Mouse (Mus musculus) forebrain, embryonic 14.5 days (tissue): Measurements from ENCODE around the gene F5. TPM values are rescaled to one million over a fixed set of nuclear protein-coding genes. Genes with fewer than 3 reads are reported as not detected.

Experiments
- ATAC-seq: fragments of 200-750 bp; cut with Nextera tagmentation; 2 replicates; pipeline ENCODE4 v1.8.0; 2017; ENCODE audit warnings: mild to moderate bottlenecking, moderate library complexity
- DNase-seq: peaks from one replicate; pipeline ENCODE4 v3.0.0-alpha.2; 2015; ENCODE audit warnings: low spot score
- H3K27ac ChIP-seq: fragments of 300-500 bp; sonication (generic); 2 replicates; pipeline ENCODE4 v1.5.1; 2014; ENCODE audit warnings: low read depth, mild to moderate bottlenecking, control low read depth, low read length, moderate library complexity
- H3K27me3 ChIP-seq: fragments of 300-500 bp; sonication (generic); replicated peaks from 2 replicates; pipeline ENCODE4 v1.6.1; 2014; ENCODE audit warnings: low read length, control low read depth, mixed read lengths; ENCODE audit not compliant: control insufficient read depth, insufficient read depth
- H3K36me3 ChIP-seq: fragments of 300-500 bp; sonication (generic); 2 replicates; pipeline ENCODE4 v1.6.1; 2014; ENCODE audit warnings: low read length, control low read depth; ENCODE audit not compliant: control insufficient read depth, insufficient read depth
- H3K4me1 ChIP-seq: fragments of 300-500 bp; sonication (generic); 2 replicates; pipeline ENCODE4 v1.6.1; 2014; ENCODE audit warnings: antibody characterized with exemption, low read length, control low read depth; ENCODE audit not compliant: control insufficient read depth, insufficient read depth
- H3K4me2 ChIP-seq: fragments of 300-500 bp; sonication (generic); 2 replicates; pipeline ENCODE4 v1.6.1; 2014; ENCODE audit warnings: mild to moderate bottlenecking, control low read depth, low read length
- H3K4me3 ChIP-seq: fragments of 300-500 bp; sonication (generic); 2 replicates; pipeline ENCODE4 v1.5.1; 2014; ENCODE audit warnings: low read depth, low read length, control low read depth
- H3K9ac ChIP-seq: fragments of 300-500 bp; sonication (generic); 2 replicates; pipeline ENCODE4 v1.6.1; 2014; ENCODE audit warnings: mild to moderate bottlenecking, low read length, control low read depth, moderate library complexity
- H3K9me3 ChIP-seq: fragments of 300-500 bp; sonication (generic); replicated peaks from 2 replicates; pipeline ENCODE4 v1.6.1; 2016; ENCODE audit warnings: low read length, control low read depth, mixed read lengths; ENCODE audit not compliant: control insufficient read depth
- WGBS: fragments of 180-500 bp; shearing (Covaris S2); extraction: QIAGEN DNeasy Blood & Tissue Kit; methylation state at CpG from one replicate; pipeline ENCODE4 v1.1.7; 2014; 5-methylcytosine and 5-hydroxymethylcytosine counted together
- polyA plus RNA-seq: library from polyadenylated mRNA; unstranded; fragments of >200 nt; fragmentation: Nextera tagmentation; extraction: Ambion mirVana; gene quantifications from 2 replicates; pipeline ENCODE4 v1.2.1, GENCODE M21; 2014

F5 gene
- polyA plus RNA-seq, 1 experiment from 2014 or later: 0.17 TPM

DNA sequence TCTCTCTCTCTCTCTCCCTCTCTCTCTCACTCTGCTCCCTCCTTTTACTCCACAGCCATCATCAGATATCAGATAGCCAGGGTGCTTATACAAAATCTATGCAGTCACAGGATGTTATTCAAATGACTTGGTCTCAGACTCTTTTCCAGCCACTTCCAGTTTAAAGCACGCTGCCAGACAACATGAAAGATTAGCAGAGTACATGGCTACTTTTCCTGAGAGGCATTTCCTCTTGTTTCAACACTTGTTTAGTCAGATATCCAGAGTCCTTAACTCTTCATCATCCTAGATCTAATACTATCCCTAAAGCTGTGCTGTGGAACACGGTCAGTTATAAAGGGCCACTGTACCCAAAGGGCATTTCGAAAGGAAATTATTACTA is 30.9 kb upstream of the F5 start:
- 92% methylated on average over 3 of the region's 3 CpGs for WGBS
- DNase-seq: no peak
- no peak overlapping the region for H3K4me3 ChIP-seq
- no peak for ATAC-seq
- no peak overlapping the region for H3K9ac ChIP-seq
- H3K4me1 ChIP-seq: no peaks in the 10 kb centered on the region
- no peak overlapping the region for H3K27ac ChIP-seq
- H3K4me2 ChIP-seq: no peak overlapping the region
- H3K27me3 ChIP-seq: no peaks in the 10 kb centered on the region
- H3K9me3 ChIP-seq: no peaks in the 10 kb centered on the region
- no peaks in the 10 kb centered on the region for H3K36me3 ChIP-seq

DNA sequence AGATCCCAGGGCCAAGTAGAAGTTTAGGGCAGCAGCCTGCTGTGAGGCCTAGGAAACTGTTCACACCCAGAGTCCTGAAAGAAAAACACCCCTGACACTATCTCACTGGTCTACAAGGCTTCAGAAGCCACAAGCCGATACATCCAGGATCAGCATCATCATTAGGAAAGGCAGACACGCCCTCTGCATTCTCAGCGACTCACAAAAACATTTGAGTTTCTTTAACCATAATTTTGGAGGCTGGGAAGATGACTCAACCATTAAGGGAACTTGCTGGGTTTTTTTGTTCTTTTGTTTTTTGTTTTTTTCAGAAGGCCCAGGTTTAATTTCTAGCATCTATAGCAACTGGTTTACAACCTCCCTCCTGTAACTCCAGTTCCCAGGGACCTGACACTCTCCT is 27.8 kb upstream of the F5 start:
- H3K27ac ChIP-seq: no peak overlapping the region
- 69% methylated on average over 3 of the region's 3 CpGs for WGBS
- no peaks in the 10 kb centered on the region for H3K36me3 ChIP-seq
- H3K9me3 ChIP-seq: no peaks in the 10 kb centered on the region
- H3K4me2 ChIP-seq: no peak overlapping the region
- H3K9ac ChIP-seq: no peak overlapping the region
- H3K4me3 ChIP-seq: no peak overlapping the region
- H3K4me1 ChIP-seq: no peaks in the 10 kb centered on the region
- no peak for ATAC-seq
- no peaks in the 10 kb centered on the region for H3K27me3 ChIP-seq
- no peak for DNase-seq

DNA sequence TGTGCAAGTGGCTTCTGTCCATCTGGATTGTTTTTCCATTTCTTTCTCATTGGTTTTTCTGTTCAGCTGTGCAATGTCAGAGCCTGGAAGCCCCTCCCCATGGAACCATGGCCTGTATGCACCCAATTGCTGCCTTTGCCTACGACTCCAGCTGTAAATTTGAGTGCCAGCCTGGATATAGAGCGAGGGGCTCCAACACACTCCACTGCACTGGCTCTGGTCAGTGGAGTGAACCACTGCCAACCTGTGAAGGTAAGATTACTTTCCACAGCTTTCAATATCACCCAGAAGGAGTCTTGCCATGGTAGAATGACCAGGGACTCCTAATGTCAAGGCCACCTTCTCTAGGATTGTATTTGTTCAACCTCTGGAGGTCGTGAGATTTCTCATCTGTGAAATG is 21.6 kb upstream of the F5 start:
- no peak for ATAC-seq
- Histone ChIP-seq H3K9me3 (no peaks in the 10 kb centered on the region), H3K36me3 (no peaks in the 10 kb centered on the region), H3K4me2 (no peak overlapping the region), H3K4me3 (no peak overlapping the region), H3K27ac (no peak overlapping the region), H3K4me1 (no peaks in the 10 kb centered on the region), H3K27me3 (no peaks in the 10 kb centered on the region), H3K9ac (no peak overlapping the region)
- 76% methylated on average over 3 of the region's 3 CpGs for WGBS
- no peak for DNase-seq

DNA sequence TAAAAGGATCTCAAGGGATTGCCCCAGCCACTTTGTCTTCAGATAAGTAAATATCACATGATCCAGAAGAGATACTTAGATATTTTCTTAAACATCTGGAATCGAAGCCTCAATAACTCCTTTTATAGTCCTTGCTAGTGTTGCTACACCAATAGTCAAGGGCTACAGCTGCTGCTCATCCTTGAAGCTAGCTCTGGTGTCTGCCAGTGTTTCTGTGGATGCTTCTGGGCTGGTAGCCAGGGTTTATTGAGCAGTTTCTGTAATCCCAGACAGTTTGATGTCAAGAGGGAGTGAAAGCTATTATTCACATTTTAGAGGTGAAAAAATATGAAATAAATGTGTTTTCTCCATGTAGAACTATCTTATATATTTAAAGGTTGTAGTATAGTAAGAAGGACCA is 19.0 kb upstream of the F5 start:
- DNase-seq (no peak), ATAC-seq (no peak)
- no peaks in the 10 kb centered on the region for H3K9me3 ChIP-seq
- H3K27me3 ChIP-seq: no peaks in the 10 kb centered on the region
- H3K9ac ChIP-seq: no peak overlapping the region
- no peak overlapping the region for H3K4me2 ChIP-seq
- no peak overlapping the region for H3K4me3 ChIP-seq
- H3K36me3 ChIP-seq: no peaks in the 10 kb centered on the region
- WGBS: 84% methylated on average over 1 of the region's 1 CpGs
- no peak overlapping the region for H3K27ac ChIP-seq
- no peaks in the 10 kb centered on the region for H3K4me1 ChIP-seq

DNA sequence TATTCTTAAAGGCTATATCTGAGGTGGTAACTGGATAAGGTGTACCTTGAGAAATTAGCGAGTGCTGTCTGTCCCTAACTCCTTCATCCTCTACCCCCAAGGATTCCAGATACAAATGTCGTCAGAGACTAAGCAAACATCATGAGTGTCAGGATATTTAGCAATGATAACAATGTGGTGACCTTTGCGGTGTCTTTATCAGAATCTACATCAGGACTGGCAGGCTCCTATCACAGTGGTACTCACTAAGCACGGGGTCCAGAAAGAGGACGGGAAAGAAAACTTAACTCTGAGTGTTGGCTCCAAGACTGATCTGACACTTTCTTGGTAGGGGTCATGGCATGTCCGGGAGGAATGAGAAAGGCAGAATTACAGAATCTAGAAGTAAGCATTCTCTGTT is 17.5 kb upstream of the F5 start:
- no peaks in the 10 kb centered on the region for H3K27me3 ChIP-seq
- 90% methylated on average over 6 of the region's 6 CpGs for WGBS
- no peak for DNase-seq
- no peak overlapping the region for H3K4me2 ChIP-seq
- no peaks in the 10 kb centered on the region for H3K4me1 ChIP-seq
- no peaks in the 10 kb centered on the region for H3K9me3 ChIP-seq
- no peak for ATAC-seq
- H3K4me3 ChIP-seq: no peak overlapping the region
- H3K9ac ChIP-seq: no peak overlapping the region
- no peak overlapping the region for H3K27ac ChIP-seq
- H3K36me3 ChIP-seq: no peaks in the 10 kb centered on the region

DNA sequence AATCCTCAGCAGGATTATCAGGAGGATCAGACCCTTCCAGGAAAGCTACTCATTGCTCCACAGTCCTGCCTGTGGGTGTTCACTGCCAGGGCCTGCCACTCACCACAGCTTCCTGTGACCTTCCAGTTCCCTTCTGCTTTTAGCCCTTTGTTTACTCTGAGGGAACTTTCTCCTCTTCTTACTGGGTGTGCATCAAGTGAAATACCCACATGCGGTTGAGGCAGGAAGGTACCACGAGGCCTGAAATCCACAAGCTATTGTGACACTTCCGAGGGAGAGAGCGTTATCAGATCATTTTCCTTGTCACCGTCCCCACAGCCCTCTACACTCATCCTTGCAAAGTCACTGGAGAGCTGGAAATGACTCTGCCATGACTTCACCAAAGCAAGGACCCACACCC is 16.3 kb upstream of the F5 start:
- Histone ChIP-seq H3K4me3 (no peak overlapping the region), H3K9me3 (no peaks in the 10 kb centered on the region), H3K4me2 (no peak overlapping the region), H3K36me3 (no peaks in the 10 kb centered on the region), H3K4me1 (no peaks in the 10 kb centered on the region), H3K27ac (no peak overlapping the region), H3K27me3 (no peaks in the 10 kb centered on the region), H3K9ac (no peak overlapping the region)
- DNase-seq: no peak
- no peak for ATAC-seq
- WGBS: 87% methylated on average over 5 of the region's 5 CpGs

DNA sequence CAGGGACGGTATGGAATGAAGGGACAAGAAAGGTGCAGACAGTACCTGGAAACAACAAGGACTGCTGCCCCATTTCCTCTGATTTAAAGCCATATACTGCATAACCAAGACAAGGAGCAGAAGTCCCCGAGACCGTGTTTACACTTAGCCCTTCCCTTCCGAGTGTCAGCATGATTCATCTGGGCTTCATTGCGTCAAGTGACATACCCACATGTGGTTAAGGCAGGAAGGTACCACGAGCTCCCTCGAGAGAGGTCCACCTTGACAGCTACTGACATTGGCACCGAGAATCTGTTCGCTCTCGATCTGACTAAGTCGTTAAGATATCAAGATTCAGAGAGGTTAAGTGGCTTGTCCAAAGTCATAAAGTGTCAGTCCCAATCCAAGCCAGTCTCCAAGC is 15.7 kb upstream of the F5 start:
- DNase-seq (no peak), ATAC-seq (no peak)
- WGBS: 82% methylated on average over 11 of the region's 11 CpGs

DNA sequence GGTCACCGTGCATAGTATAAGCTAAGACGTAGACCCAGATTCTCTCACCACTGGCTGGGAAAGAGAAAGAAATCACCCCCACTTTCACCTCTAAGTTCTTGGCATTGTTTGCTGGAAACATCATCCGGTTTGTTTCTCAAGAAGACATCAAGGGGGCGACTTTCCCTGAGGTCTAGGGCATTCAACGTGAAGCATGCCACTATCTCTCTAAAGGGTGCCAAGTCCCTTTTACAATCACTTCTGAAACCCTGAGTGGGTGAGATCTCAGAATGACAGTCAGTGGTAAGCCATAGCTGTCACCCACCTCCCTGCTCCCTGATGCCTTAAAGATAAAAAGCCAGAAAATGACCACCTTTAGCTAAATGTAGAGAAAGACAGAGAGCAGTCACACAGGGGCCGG is 15.0 kb upstream of the F5 start:
- Histone ChIP-seq H3K27ac (no peak overlapping the region), H3K4me3 (no peak overlapping the region), H3K27me3 (no peaks in the 10 kb centered on the region), H3K4me1 (no peaks in the 10 kb centered on the region), H3K4me2 (no peak overlapping the region), H3K9me3 (no peaks in the 10 kb centered on the region), H3K9ac (no peak overlapping the region), H3K36me3 (no peaks in the 10 kb centered on the region)
- 78% methylated on average over 6 of the region's 6 CpGs for WGBS
- DNase-seq: no peak
- no peak for ATAC-seq

More for the DNA sequence above, 15.7 kb upstream of the F5 start:
- no peaks in the 10 kb centered on the region for H3K4me1 ChIP-seq
- no peak overlapping the region for H3K4me2 ChIP-seq
- H3K36me3 ChIP-seq: no peaks in the 10 kb centered on the region
- H3K9ac ChIP-seq: no peak overlapping the region
- H3K27ac ChIP-seq: no peak overlapping the region
- no peaks in the 10 kb centered on the region for H3K9me3 ChIP-seq
- no peak overlapping the region for H3K4me3 ChIP-seq
- no peaks in the 10 kb centered on the region for H3K27me3 ChIP-seq

DNA sequence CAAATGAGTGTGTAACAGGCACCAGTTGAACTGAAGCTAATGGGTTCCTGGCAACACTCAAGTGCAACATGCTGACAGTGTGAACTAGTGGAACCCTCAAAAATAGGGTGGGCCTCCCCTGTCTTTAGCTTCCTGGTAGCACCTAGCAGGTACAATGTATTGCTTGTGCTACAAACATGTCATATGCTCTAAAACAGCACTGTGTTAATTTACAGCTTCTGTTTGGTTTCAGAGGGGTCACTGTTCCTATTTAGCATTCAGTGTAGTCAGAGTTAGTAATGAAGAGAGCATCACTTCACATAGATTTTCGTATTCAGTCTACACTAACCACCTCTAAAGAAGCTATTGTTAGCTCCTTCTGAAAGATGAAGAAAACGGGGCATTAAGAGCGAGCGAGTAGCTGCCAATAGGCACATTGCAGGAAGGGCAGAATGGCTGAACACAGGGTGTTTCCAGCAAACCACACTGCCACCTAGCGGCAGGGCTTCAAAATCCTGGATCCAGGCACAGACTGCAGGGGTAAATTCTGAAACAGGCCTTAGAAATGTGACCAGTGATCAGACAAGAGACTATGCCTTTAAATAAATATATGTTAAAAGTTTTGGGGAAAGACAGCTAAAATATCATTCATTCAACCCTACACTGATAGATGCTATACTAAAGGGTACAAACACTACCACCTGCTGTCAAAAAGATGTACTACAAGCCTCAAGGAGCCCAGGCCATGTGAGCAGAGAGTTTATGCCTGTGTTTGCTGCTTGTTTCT is 13.1 kb upstream of the F5 start:
- 1% methylated on average over 5 of the region's 5 CpGs for WGBS
- DNase-seq (peak; percentile 78), ATAC-seq (peak; percentile 89)
- H3K9ac ChIP-seq: no peak overlapping the region
- H3K4me1 ChIP-seq: no peaks in the 10 kb centered on the region
- H3K27ac ChIP-seq: no peak overlapping the region
- no peak overlapping the region for H3K4me2 ChIP-seq
- no peaks in the 10 kb centered on the region for H3K27me3 ChIP-seq
- H3K4me3 ChIP-seq: no peak overlapping the region
- no peaks in the 10 kb centered on the region for H3K9me3 ChIP-seq
- H3K36me3 ChIP-seq: no peaks in the 10 kb centered on the region
